Mouse (Mus musculus) kidney, adult 2 months (tissue): ENCODE results near the gene Mbnl2. TPM values are rescaled to one million over a fixed set of nuclear protein-coding genes. Genes with fewer than 3 reads are reported as not detected.
A peak's percentile ranks its signal among the peaks of the same experiment; 100 is the strongest.

Experiments
- DNase-seq: peaks from one replicate; pipeline ENCODE4 v3.0.0; 2021
- H3K27ac ChIP-seq: fragments of 200-500 bp; 2 replicates; pipeline ENCODE4 v1.5.1; 2012; ENCODE audit warnings: low read depth, low read length, control low read depth, inconsistent platforms; ENCODE audit not compliant: insufficient read depth
- H3K27me3 ChIP-seq: fragments of 200-500 bp; replicated peaks from 2 replicates; pipeline ENCODE4 v1.6.1; 2012; ENCODE audit warnings: mild to moderate bottlenecking, moderate library complexity, low read length, inconsistent platforms; ENCODE audit not compliant: control insufficient read depth, insufficient read depth
- H3K36me3 ChIP-seq: fragments of 200-500 bp; 2 replicates; pipeline ENCODE4 v1.6.1; 2012; ENCODE audit warnings: mild to moderate bottlenecking, moderate library complexity, low read length, inconsistent platforms; ENCODE audit not compliant: control insufficient read depth, insufficient read depth
- H3K4me1 ChIP-seq: fragments of 200-500 bp; 2 replicates; pipeline ENCODE4 v1.6.1; 2011; ENCODE audit warnings: low read length; ENCODE audit not compliant: control insufficient read depth, insufficient read depth
- H3K4me3 ChIP-seq: fragments of 200-500 bp; 2 replicates; pipeline ENCODE4 v1.5.1; 2011; ENCODE audit warnings: mild to moderate bottlenecking, low read depth, low read length, control low read depth; ENCODE audit not compliant: insufficient read depth
- CTCF ChIP-seq: fragments of 200-500 bp; conservative IDR thresholded peaks from 2 replicates; pipeline ENCODE4 v1.5.1; 2011; ENCODE audit warnings: low read depth, mild to moderate bottlenecking, control low read depth, low read length, moderate library complexity, mixed read lengths; ENCODE audit not compliant: insufficient read depth, insufficient read length
- POLR2A ChIP-seq: fragments of 200-500 bp; IDR thresholded peaks from one replicate; pipeline ENCODE4 v1.6.1; 2011; ENCODE audit warnings: low read depth, low read length, control low read depth
- WGBS: fragments of 180-500 bp; shearing (Covaris S2); methylation state at CpG from one replicate; pipeline ENCODE4 v1.1.7; 2018; 5-methylcytosine and 5-hydroxymethylcytosine counted together
- polyA plus RNA-seq: library from polyadenylated mRNA; depleted of rRNA; stranded (reverse); fragments of >200 nt; gene quantifications from 2 replicates; pipeline ENCODE4 v1.2.3, GENCODE M21; 2012; rRNA removed

The Mbnl2 gene
- polyA plus RNA-seq, 1 experiment, result 50.0 TPM

DNA sequence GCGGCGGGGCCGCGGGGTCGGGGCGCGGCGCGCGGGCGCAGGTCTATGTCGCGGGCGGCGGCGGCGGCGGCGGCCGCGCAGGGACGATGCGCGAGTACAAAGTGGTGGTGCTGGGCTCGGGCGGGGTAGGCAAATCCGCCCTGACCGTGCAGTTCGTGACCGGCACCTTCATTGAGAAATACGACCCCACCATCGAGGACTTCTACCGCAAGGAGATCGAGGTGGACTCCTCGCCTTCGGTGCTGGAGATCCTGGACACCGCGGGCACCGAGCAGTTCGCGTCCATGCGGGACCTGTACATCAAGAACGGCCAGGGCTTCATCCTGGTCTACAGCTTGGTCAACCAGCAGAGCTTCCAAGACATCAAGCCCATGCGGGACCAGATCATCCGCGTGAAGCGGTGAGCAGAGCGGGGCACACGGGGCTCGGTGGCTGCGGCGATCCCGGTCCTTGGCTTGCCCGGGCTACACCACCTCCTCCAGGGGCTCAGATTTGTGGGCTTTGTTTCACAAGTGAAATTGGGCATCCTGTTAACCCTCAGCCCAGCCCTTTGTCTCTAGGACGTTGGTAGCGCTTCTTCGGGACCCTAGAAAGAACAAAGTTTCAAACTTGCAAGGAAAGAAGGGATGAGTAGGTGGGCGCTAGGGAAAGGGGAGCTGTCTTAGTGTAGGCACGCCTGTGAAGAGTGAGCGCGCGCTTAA is 203.3 kb downstream of the Mbnl2 start:
- WGBS, result 2% methylated on average over 62 of the region's 62 CpGs
- peaks cover 3% of the 10 kb centered on the region; the same call in 1 of the 2 replicates for H3K4me1 ChIP-seq
- peak overlapping the region; percentile 79 for H3K4me3 ChIP-seq
- 0 out of 2 replicates have a peak overlapping the region, but pooled peaks have one; percentile 8 for H3K27ac ChIP-seq
- TF ChIP-seq POLR2A (no peak), CTCF (no peak)
- H3K27me3 ChIP-seq, result no peaks in the 10 kb centered on the region
- no peaks in the 10 kb centered on the region for H3K36me3 ChIP-seq
- peak; percentile 41 for DNase-seq

- TF ChIP-seq POLR2A (no peak), CTCF (no peak)
- no peak overlapping the region for H3K4me3 ChIP-seq
- H3K4me1 ChIP-seq, result peaks cover 3% of the 10 kb centered on the region; the same call in 1 of the 2 replicates
- no peak overlapping the region for H3K27ac ChIP-seq
- 63% methylated on average over 8 of the region's 8 CpGs for WGBS
- DNase-seq, result no peak
- no peaks in the 10 kb centered on the region for H3K36me3 ChIP-seq
- no peaks in the 10 kb centered on the region for H3K27me3 ChIP-seq
Observed at GRCm38 (mm10) chr14:120480341-120480900, 205.0 kb downstream of the Mbnl2 start.

DNA sequence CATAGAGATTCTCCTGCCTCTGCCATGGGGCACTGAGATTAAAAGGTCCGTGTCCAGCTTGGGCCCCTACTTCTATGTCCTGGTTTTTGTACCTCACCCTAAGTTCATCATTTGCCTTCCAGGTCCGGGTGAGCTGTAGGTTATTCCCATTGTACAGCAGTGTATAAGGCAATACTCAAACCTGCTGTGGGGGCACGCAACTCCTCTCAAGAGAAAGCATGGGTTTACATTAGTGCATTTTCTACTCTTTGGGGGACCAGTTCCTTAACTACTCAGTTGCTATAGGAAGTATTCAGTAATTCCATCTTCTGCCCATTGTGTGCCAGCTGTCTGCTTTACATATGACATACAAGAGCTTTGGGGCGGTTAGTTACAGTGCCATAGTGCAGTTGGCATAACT is 205.5 kb downstream of the Mbnl2 start:
- no peaks in the 10 kb centered on the region for H3K27me3 ChIP-seq
- H3K27ac ChIP-seq, result no peak overlapping the region
- no peak for DNase-seq
- 96% methylated on average over 4 of the region's 4 CpGs for WGBS
- H3K4me1 ChIP-seq, result peaks cover 3% of the 10 kb centered on the region; the same call in 1 of the 2 replicates
- no peaks in the 10 kb centered on the region for H3K36me3 ChIP-seq
- no peak overlapping the region for H3K4me3 ChIP-seq
- no peak for TF ChIP-seq POLR2A

Other genes with a start within 250 kb of the Mbnl2 start
- 16.0 and 17.5 TPM in 2 replicates for gene Oxgr1, start 233.2 kb upstream of the Mbnl2 start, polyA plus RNA-seq
- gene Rap2a, start 202.8 kb downstream of the Mbnl2 start, polyA plus RNA-seq, result 9.7 and 12.4 TPM in 2 replicates